Mouse (Mus musculus): ENCODE measurements around the gene Fndc3a. TPM values are rescaled to one million over a fixed set of nuclear protein-coding genes. Genes with fewer than 3 reads are reported as not detected.

Fndc3a gene
- polyA plus RNA-seq, 1 experiment from 2014 or later = 38.6 TPM

GRCm38 (mm10) chr14:72506723-72507420 lies 202.9 kb downstream of the Fndc3a start:
- Histone ChIP-seq H3K9ac (ENCODE audit: low read length) (0 out of 2 replicates have a peak overlapping the region, but pooled peaks have one; percentile 34), H3K9me3 (ENCODE audit: control insufficient read depth, low read length) (no peaks in the 10 kb centered on the region), H3K4me1 (replicated peaks; ENCODE audit: control insufficient read depth, insufficient read depth, low read length) (peaks cover 9% of the 10 kb centered on the region), H3K4me3 (ENCODE audit: low read depth, low read length) (peak overlapping the region; percentile 27), H3K27ac (ENCODE audit: low read depth) (no peak overlapping the region), H3K36me3 (ENCODE audit: control insufficient read depth, insufficient read depth, low read length) (no peaks in the 10 kb centered on the region), H3K4me2 (ENCODE audit: low read length) (peak overlapping the region; percentile 65), H3K27me3 (replicated peaks; ENCODE audit: control insufficient read depth, insufficient read depth, low read length) (no peaks in the 10 kb centered on the region)
- DNase-seq (ENCODE audit: low spot score) (no peak), ATAC-seq (replicated peaks; ENCODE audit: low FRiP score, low TSS enrichment, low read depth) (no peak)
- 15% methylated on average over 11 of the region's 11 CpGs for WGBS

- H3K4me3 ChIP-seq (ENCODE audit: low read depth, low read length) = peak overlapping the region; percentile 27
- 12% methylated on average over 12 of the region's 12 CpGs for WGBS
- no peaks in the 10 kb centered on the region for H3K9me3 ChIP-seq (ENCODE audit: control insufficient read depth, low read length)
- H3K9ac ChIP-seq (ENCODE audit: low read length) = 0 out of 2 replicates have a peak overlapping the region, but pooled peaks have one; percentile 34
- DNase-seq (ENCODE audit: low spot score) = peak; percentile 73
- H3K27me3 ChIP-seq (replicated peaks; ENCODE audit: control insufficient read depth, insufficient read depth, low read length) = no peaks in the 10 kb centered on the region
- peaks cover 9% of the 10 kb centered on the region for H3K4me1 ChIP-seq (replicated peaks; ENCODE audit: control insufficient read depth, insufficient read depth, low read length)
- H3K27ac ChIP-seq (ENCODE audit: low read depth) = no peak overlapping the region
- ATAC-seq (replicated peaks; ENCODE audit: low FRiP score, low TSS enrichment, low read depth) = no peak
- H3K36me3 ChIP-seq (ENCODE audit: control insufficient read depth, insufficient read depth, low read length) = no peaks in the 10 kb centered on the region
- peak overlapping the region; percentile 65 for H3K4me2 ChIP-seq (ENCODE audit: low read length)
Measured at GRCm38 (mm10) chr14:72506018-72506722, 203.6 kb downstream of the Fndc3a start.

- H3K27ac ChIP-seq (ENCODE audit: low read depth) = no peak overlapping the region
- WGBS = 92% methylated on average over 1 of the region's 1 CpGs
- no peak overlapping the region for H3K4me3 ChIP-seq (ENCODE audit: low read depth, low read length)
- H3K27me3 ChIP-seq (replicated peaks; ENCODE audit: control insufficient read depth, insufficient read depth, low read length) = no peaks in the 10 kb centered on the region
- H3K4me1 ChIP-seq (replicated peaks; ENCODE audit: control insufficient read depth, insufficient read depth, low read length) = peaks cover 7% of the 10 kb centered on the region
- no peak for DNase-seq (ENCODE audit: low spot score)
- no peak overlapping the region for H3K9ac ChIP-seq (ENCODE audit: low read length)
- H3K4me2 ChIP-seq (ENCODE audit: low read length) = no peak overlapping the region
- H3K36me3 ChIP-seq (ENCODE audit: control insufficient read depth, insufficient read depth, low read length) = no peaks in the 10 kb centered on the region
- H3K9me3 ChIP-seq (ENCODE audit: control insufficient read depth, low read length) = no peaks in the 10 kb centered on the region
- no peak for ATAC-seq (replicated peaks; ENCODE audit: low FRiP score, low TSS enrichment, low read depth)
Measured at GRCm38 (mm10) chr14:72504985-72505384, 204.8 kb downstream of the Fndc3a start.

GRCm38 (mm10) chr14:72503241-72503640 lies 206.6 kb downstream of the Fndc3a start:
- no peak for ATAC-seq (replicated peaks; ENCODE audit: low FRiP score, low TSS enrichment, low read depth)
- 56% methylated on average over 6 of the region's 6 CpGs for WGBS
- H3K4me3 ChIP-seq (ENCODE audit: low read depth, low read length) = no peak overlapping the region
- no peak for DNase-seq (ENCODE audit: low spot score)
- peaks cover 7% of the 10 kb centered on the region for H3K4me1 ChIP-seq (replicated peaks; ENCODE audit: control insufficient read depth, insufficient read depth, low read length)
- no peaks in the 10 kb centered on the region for H3K27me3 ChIP-seq (replicated peaks; ENCODE audit: control insufficient read depth, insufficient read depth, low read length)
- H3K4me2 ChIP-seq (ENCODE audit: low read length) = no peak overlapping the region
- no peak overlapping the region for H3K27ac ChIP-seq (ENCODE audit: low read depth)
- H3K9ac ChIP-seq (ENCODE audit: low read length) = no peak overlapping the region
- H3K9me3 ChIP-seq (ENCODE audit: control insufficient read depth, low read length) = no peaks in the 10 kb centered on the region
- H3K36me3 ChIP-seq (ENCODE audit: control insufficient read depth, insufficient read depth, low read length) = no peaks in the 10 kb centered on the region

DNA sequence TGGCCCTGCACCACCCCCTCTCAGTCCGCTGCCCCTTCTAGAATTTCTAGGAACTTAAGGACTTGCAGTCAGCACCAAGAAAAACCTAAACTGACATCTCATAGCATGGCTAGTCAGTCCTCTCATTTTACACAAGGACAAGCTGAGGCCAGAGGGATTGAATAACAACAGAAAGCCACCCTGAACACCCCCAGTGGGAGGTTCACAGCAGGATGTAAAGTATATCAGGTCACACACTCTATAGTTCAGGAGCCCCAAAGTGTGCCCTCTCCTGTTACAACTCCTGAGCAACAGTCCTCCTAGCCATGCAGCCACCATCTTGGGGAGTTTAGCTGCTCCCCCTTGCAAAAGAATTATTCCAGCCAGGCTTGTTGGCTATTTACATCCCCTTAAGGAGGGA lies 216.0 kb downstream of the Fndc3a start:
- Histone ChIP-seq H3K36me3 (ENCODE audit: control insufficient read depth, insufficient read depth, low read length) (no peaks in the 10 kb centered on the region), H3K4me1 (replicated peaks; ENCODE audit: control insufficient read depth, insufficient read depth, low read length) (no peaks in the 10 kb centered on the region), H3K27ac (ENCODE audit: low read depth) (no peak overlapping the region), H3K4me3 (ENCODE audit: low read depth, low read length) (no peak overlapping the region), H3K9me3 (ENCODE audit: control insufficient read depth, low read length) (no peaks in the 10 kb centered on the region), H3K27me3 (replicated peaks; ENCODE audit: control insufficient read depth, insufficient read depth, low read length) (no peaks in the 10 kb centered on the region), H3K9ac (ENCODE audit: low read length) (no peak overlapping the region), H3K4me2 (ENCODE audit: low read length) (no peak overlapping the region)
- DNase-seq (ENCODE audit: low spot score) (no peak), ATAC-seq (replicated peaks; ENCODE audit: low FRiP score, low TSS enrichment, low read depth) (no peak)
- WGBS = 65% methylated on average over 1 of the region's 1 CpGs

- Histone ChIP-seq H3K4me2 (ENCODE audit: low read length) (no peak within 1 kb of the TSS), H3K4me3 (ENCODE audit: low read depth, low read length) (no peak within 1 kb of the TSS), H3K36me3 (ENCODE audit: control insufficient read depth, insufficient read depth, low read length) (no peaks in the 10 kb centered on the region), H3K27me3 (replicated peaks; ENCODE audit: control insufficient read depth, insufficient read depth, low read length) (no peaks in the 10 kb centered on the region), H3K27ac (ENCODE audit: low read depth) (no peak within 1 kb of the TSS), H3K9me3 (ENCODE audit: control insufficient read depth, low read length) (no peaks in the 10 kb centered on the region), H3K9ac (ENCODE audit: low read length) (no peak within 1 kb of the TSS), H3K4me1 (replicated peaks; ENCODE audit: control insufficient read depth, insufficient read depth, low read length) (no peaks in the 10 kb centered on the region)
- ATAC-seq (replicated peaks; ENCODE audit: low FRiP score, low TSS enrichment, low read depth) (no peak), DNase-seq (ENCODE audit: low spot score) (no peak)
- WGBS = 54% methylated on average over 5 of the region's 5 CpGs
Measured at GRCm38 (mm10) chr14:72491738-72492137, 218.1 kb downstream of the Fndc3a start, which contains the start of gene Gm9195. Gene Gm9195, minus strand, starts transcription at chr14:72491838.

DNA sequence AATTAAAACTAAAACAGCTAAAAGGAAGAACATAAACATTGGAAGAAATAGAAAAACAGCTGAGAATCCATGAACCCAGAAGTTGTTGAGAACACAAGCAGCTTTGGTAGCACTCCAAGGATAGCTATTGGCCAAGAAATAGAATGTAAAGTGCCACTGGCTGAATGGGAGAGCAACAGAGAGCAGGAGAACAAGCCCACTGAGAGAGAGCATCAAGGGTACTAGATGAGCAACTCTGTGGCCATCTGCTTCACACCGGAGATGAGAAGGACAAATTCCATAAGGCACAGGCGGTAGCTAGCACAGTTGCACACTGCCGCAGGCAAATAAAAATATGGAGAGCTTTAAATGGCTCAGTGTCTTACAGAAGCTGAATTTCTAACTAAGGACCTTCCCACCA lies 219.4 kb downstream of the Fndc3a start:
- DNase-seq (ENCODE audit: low spot score) (no peak), ATAC-seq (replicated peaks; ENCODE audit: low FRiP score, low TSS enrichment, low read depth) (no peak)
- 91% methylated on average over 3 of the region's 3 CpGs for WGBS
- Histone ChIP-seq H3K9me3 (ENCODE audit: control insufficient read depth, low read length) (no peaks in the 10 kb centered on the region), H3K4me1 (replicated peaks; ENCODE audit: control insufficient read depth, insufficient read depth, low read length) (no peaks in the 10 kb centered on the region), H3K4me2 (ENCODE audit: low read length) (no peak overlapping the region), H3K27ac (ENCODE audit: low read depth) (no peak overlapping the region), H3K9ac (ENCODE audit: low read length) (no peak overlapping the region), H3K36me3 (ENCODE audit: control insufficient read depth, insufficient read depth, low read length) (no peaks in the 10 kb centered on the region), H3K4me3 (ENCODE audit: low read depth, low read length) (no peak overlapping the region), H3K27me3 (replicated peaks; ENCODE audit: control insufficient read depth, insufficient read depth, low read length) (no peaks in the 10 kb centered on the region)
